Mouse (Mus musculus): ENCODE results near the gene Foxe1. TPM values are rescaled to one million over a fixed set of nuclear protein-coding genes. Genes with fewer than 3 reads are reported as not detected.

The Foxe1 gene
- polyA plus RNA-seq (2015; fragmentation: Nextera tagmentation; extraction: Ambion mirVana): not detected in 2 replicates

- Histone ChIP-seq H3K27ac (no peak within 1 kb of the TSS), H3K9ac (no peak within 1 kb of the TSS), H3K4me2 (replicated peaks) (peak within 1 kb of the TSS; percentile 70), H3K27me3 (replicated peaks) (peaks cover 97% of the 10 kb centered on the region), H3K36me3 (no peaks in the 10 kb centered on the region), H3K9me3 (no peaks in the 10 kb centered on the region), H3K4me3 (replicated peaks) (peak within 1 kb of the TSS; percentile 38), H3K4me1 (replicated peaks) (peaks cover 22% of the 10 kb centered on the region)
- ATAC-seq: 0 out of 2 replicates have a peak, but pooled peaks have one; percentile 41
- WGBS: 2% methylated on average over 68 of the region's 70 CpGs
Observed at GRCm38 (mm10) chr4:46343596-46344260, at the start of gene Foxe1. Gene Foxe1 (plus strand): TSS chr4:46343609.

- Histone ChIP-seq H3K4me3 (replicated peaks) (no peak overlapping the region), H3K4me1 (replicated peaks) (peaks cover 3% of the 10 kb centered on the region; the same call in 1 of the 2 replicates), H3K36me3 (no peaks in the 10 kb centered on the region), H3K27ac (no peak overlapping the region), H3K9ac (0 out of 2 replicates have a peak overlapping the region, but pooled peaks have one; percentile 14), H3K27me3 (replicated peaks) (peaks cover 7% of the 10 kb centered on the region; the same call in 1 of the 2 replicates), H3K9me3 (no peaks in the 10 kb centered on the region), H3K4me2 (replicated peaks) (peak overlapping the region; percentile 81)
- WGBS: 9% methylated on average over 8 of the region's 8 CpGs
- ATAC-seq: peak; percentile 37; the same call in 1 of the 2 replicates
Observed at GRCm38 (mm10) chr4:46304071-46304470, 39.3 kb upstream of the Foxe1 start.

GRCm38 (mm10) chr4:46304757-46305384, 38.5 kb upstream of the Foxe1 start:
- ATAC-seq: peak; percentile 94
- H3K4me2 ChIP-seq (replicated peaks): peak overlapping the region; percentile 81
- under 1% methylated on average over 54 of the region's 78 CpGs for WGBS
- H3K27ac ChIP-seq: 0 out of 2 replicates have a peak overlapping the region, but pooled peaks have one; percentile 60
- peaks cover 3% of the 10 kb centered on the region; the same call in 1 of the 2 replicates for H3K4me1 ChIP-seq (replicated peaks)
- H3K4me3 ChIP-seq (replicated peaks): peak overlapping the region; percentile 83
- peak overlapping the region; percentile 81 for H3K9ac ChIP-seq
- peaks cover 7% of the 10 kb centered on the region; the same call in 1 of the 2 replicates for H3K27me3 ChIP-seq (replicated peaks)
- no peaks in the 10 kb centered on the region for H3K36me3 ChIP-seq
- no peaks in the 10 kb centered on the region for H3K9me3 ChIP-seq

- H3K9ac ChIP-seq: 0 out of 2 replicates have a peak overlapping the region, but pooled peaks have one; percentile 81
- no peaks in the 10 kb centered on the region for H3K36me3 ChIP-seq
- 24% methylated on average over 7 of the region's 7 CpGs for WGBS
- H3K4me1 ChIP-seq (replicated peaks): peaks cover 3% of the 10 kb centered on the region; the same call in 1 of the 2 replicates
- H3K4me2 ChIP-seq (replicated peaks): peak overlapping the region; percentile 81
- H3K27ac ChIP-seq: no peak overlapping the region
- ATAC-seq: no peak
- peaks cover 7% of the 10 kb centered on the region; the same call in 1 of the 2 replicates for H3K27me3 ChIP-seq (replicated peaks)
- H3K9me3 ChIP-seq: no peaks in the 10 kb centered on the region
- peak overlapping the region; percentile 83 for H3K4me3 ChIP-seq (replicated peaks)
Observed at GRCm38 (mm10) chr4:46305436-46305835, 38.0 kb upstream of the Foxe1 start.

GRCm38 (mm10) chr4:46307341-46307740, 36.1 kb upstream of the Foxe1 start:
- no peaks in the 10 kb centered on the region for H3K9me3 ChIP-seq
- H3K4me3 ChIP-seq (replicated peaks): no peak overlapping the region
- H3K4me1 ChIP-seq (replicated peaks): peaks cover 3% of the 10 kb centered on the region; the same call in 1 of the 2 replicates
- peaks cover 5% of the 10 kb centered on the region; the same call in 1 of the 2 replicates for H3K27me3 ChIP-seq (replicated peaks)
- WGBS: 51% methylated on average over 9 of the region's 9 CpGs
- no peaks in the 10 kb centered on the region for H3K36me3 ChIP-seq
- ATAC-seq: no peak
- no peak overlapping the region for H3K4me2 ChIP-seq (replicated peaks)
- no peak overlapping the region for H3K27ac ChIP-seq
- H3K9ac ChIP-seq: no peak overlapping the region

GRCm38 (mm10) chr4:46307869-46308268, 35.5 kb upstream of the Foxe1 start:
- no peak overlapping the region for H3K27ac ChIP-seq
- no peak overlapping the region for H3K4me2 ChIP-seq (replicated peaks)
- WGBS: 84% methylated on average over 7 of the region's 7 CpGs
- peaks cover 3% of the 10 kb centered on the region; the same call in 1 of the 2 replicates for H3K4me1 ChIP-seq (replicated peaks)
- ATAC-seq: no peak
- H3K4me3 ChIP-seq (replicated peaks): no peak overlapping the region
- no peak overlapping the region for H3K9ac ChIP-seq
- no peaks in the 10 kb centered on the region for H3K9me3 ChIP-seq
- no peaks in the 10 kb centered on the region for H3K36me3 ChIP-seq
- peaks cover 5% of the 10 kb centered on the region; the same call in 1 of the 2 replicates for H3K27me3 ChIP-seq (replicated peaks)

- no peak overlapping the region for H3K4me3 ChIP-seq (replicated peaks)
- no peaks in the 10 kb centered on the region; the same call in 1 of the 2 replicates for H3K27me3 ChIP-seq (replicated peaks)
- no peaks in the 10 kb centered on the region for H3K36me3 ChIP-seq
- no peak overlapping the region for H3K4me2 ChIP-seq (replicated peaks)
- ATAC-seq: no peak
- no peaks in the 10 kb centered on the region for H3K9me3 ChIP-seq
- 64% methylated on average over 2 of the region's 2 CpGs for WGBS
- H3K9ac ChIP-seq: no peak overlapping the region
- no peak overlapping the region for H3K27ac ChIP-seq
- no peaks in the 10 kb centered on the region for H3K4me1 ChIP-seq (replicated peaks)
Observed at GRCm38 (mm10) chr4:46311631-46312030, 31.8 kb upstream of the Foxe1 start.

DNA sequence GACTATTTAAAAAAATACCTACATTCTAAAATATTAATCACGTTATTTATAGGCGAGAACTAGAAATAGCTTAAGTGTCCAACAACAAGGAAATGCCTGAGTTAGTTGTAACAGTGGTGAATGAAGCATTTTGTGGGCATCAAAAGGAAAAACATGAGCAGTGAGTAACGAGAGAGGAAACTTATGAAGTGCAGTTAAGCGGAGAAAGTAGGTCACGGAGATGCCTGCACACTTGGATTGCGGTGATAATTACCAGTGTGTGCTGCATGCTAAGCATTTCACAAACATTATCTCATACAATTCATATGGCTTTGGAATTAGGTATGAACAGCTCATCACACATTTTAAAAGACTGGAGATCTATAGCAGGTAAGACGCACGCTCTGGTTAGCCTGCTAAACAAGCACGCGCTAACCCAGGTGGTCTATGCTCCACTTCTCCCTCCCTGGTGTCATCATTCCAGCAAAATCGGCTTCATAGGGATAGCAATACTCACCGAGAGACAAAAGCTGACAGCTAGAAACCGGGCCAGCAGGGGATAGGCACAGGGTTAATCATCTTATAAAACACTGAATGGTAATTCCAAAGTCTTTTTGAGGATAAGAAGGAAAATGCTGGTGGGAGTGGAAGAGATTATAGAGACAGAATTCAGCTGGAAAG, 21.5 kb upstream of the Foxe1 start:
- Histone ChIP-seq H3K4me3 (replicated peaks) (no peak overlapping the region), H3K27ac (no peak overlapping the region), H3K4me2 (replicated peaks) (no peak overlapping the region), H3K9ac (no peak overlapping the region), H3K4me1 (replicated peaks) (no peaks in the 10 kb centered on the region), H3K27me3 (replicated peaks) (peaks cover 7% of the 10 kb centered on the region; the same call in 1 of the 2 replicates), H3K36me3 (no peaks in the 10 kb centered on the region), H3K9me3 (no peaks in the 10 kb centered on the region)
- 80% methylated on average over 13 of the region's 13 CpGs for WGBS
- no peak for ATAC-seq

- H3K4me1 ChIP-seq (replicated peaks): no peaks in the 10 kb centered on the region
- H3K4me3 ChIP-seq (replicated peaks): no peak overlapping the region
- H3K36me3 ChIP-seq: no peaks in the 10 kb centered on the region
- no peak for ATAC-seq
- WGBS: 25% methylated on average over 4 of the region's 4 CpGs
- no peak overlapping the region for H3K4me2 ChIP-seq (replicated peaks)
- no peak overlapping the region for H3K27ac ChIP-seq
- H3K9ac ChIP-seq: no peak overlapping the region
- H3K9me3 ChIP-seq: no peaks in the 10 kb centered on the region
- peaks cover 7% of the 10 kb centered on the region; the same call in 1 of the 2 replicates for H3K27me3 ChIP-seq (replicated peaks)
Observed at GRCm38 (mm10) chr4:46322715-46323114, 20.7 kb upstream of the Foxe1 start.

DNA sequence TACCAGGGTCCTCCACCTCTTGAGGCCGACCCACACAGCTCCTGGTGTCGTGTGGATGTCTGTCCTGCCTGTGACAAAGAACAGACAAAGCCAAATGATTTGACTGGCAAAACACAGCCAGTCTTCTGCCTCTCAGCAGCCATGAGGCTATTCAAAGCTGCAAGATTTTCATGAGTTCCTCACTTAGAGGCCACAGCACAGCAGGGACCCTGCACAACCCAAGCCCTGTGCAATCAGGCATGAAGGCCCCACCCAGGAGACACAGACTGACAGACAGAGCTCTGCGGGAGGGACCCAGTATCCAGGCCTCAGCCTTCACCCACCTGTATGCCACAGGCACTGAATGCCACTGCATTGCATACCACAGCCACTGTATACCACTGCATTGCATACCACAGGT, 14.5 kb upstream of the Foxe1 start:
- 57% methylated on average over 3 of the region's 3 CpGs for WGBS
- Histone ChIP-seq H3K4me1 (replicated peaks) (no peaks in the 10 kb centered on the region), H3K9me3 (no peaks in the 10 kb centered on the region), H3K4me3 (replicated peaks) (no peak overlapping the region), H3K4me2 (replicated peaks) (no peak overlapping the region), H3K27ac (no peak overlapping the region), H3K36me3 (no peaks in the 10 kb centered on the region), H3K27me3 (replicated peaks) (0 out of 2 replicates have a peak, but pooled peaks cover 3% of the 10 kb centered on the region), H3K9ac (no peak overlapping the region)
- ATAC-seq: no peak

DNA sequence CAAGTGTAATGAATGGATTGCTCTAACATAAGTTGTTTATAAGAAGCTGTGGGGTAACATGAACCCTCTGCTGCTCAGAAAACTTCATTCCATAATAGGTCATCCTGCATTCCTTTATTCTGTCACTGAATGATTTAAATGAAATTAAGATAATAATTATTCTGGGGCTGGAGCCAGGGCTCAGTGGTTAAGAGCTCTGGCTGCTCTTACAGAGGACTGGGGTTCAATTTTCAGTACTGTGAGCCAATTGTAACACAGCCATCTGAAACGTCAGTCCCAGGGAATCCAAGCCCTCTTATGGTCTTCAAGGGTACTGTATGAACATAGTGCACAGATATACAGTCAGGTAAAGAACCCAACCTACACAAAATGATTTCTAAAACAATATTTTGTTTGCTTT, 7.6 kb upstream of the Foxe1 start:
- no peak overlapping the region for H3K4me2 ChIP-seq (replicated peaks)
- peaks cover 39% of the 10 kb centered on the region for H3K27me3 ChIP-seq (replicated peaks)

DNA sequence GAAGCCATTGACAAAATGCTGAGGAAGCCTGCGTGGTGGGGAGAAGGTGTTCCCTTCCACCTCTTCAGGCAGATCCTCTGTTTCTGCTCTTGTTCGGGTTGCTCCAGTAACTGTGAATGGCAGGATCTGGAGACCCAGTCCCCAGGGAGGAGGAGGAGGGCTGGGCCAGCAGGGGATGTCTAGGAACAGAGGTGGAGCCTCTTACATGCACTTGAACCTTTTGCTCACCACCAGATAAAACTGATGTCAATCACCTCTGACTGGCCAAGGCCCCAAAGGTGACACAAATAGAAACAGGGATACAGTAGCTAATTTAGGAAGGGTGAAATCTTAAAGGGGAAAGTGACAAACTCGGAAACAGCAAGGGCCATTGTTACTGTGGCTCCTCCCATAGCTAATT, 5.4 kb upstream of the Foxe1 start:
- Histone ChIP-seq H3K4me3 (replicated peaks) (no peak overlapping the region), H3K4me2 (replicated peaks) (no peak overlapping the region), H3K9me3 (no peaks in the 10 kb centered on the region), H3K36me3 (no peaks in the 10 kb centered on the region), H3K4me1 (replicated peaks) (peaks cover 6% of the 10 kb centered on the region; the same call in 1 of the 2 replicates), H3K27ac (no peak overlapping the region), H3K27me3 (replicated peaks) (peaks cover 60% of the 10 kb centered on the region), H3K9ac (no peak overlapping the region)
- WGBS: 3% methylated on average over 3 of the region's 3 CpGs
- no peak for ATAC-seq

More for the DNA sequence above, 7.6 kb upstream of the Foxe1 start:
- no peak; the same call in 1 of the 2 replicates for ATAC-seq
- H3K4me3 ChIP-seq (replicated peaks): no peak overlapping the region
- no peaks in the 10 kb centered on the region for H3K9me3 ChIP-seq
- no peak overlapping the region for H3K27ac ChIP-seq
- no peaks in the 10 kb centered on the region for H3K4me1 ChIP-seq (replicated peaks)
- H3K36me3 ChIP-seq: no peaks in the 10 kb centered on the region
- WGBS: 16% methylated on average over 1 of the region's 1 CpGs
- H3K9ac ChIP-seq: no peak overlapping the region
